Mouse (Mus musculus): ENCODE measurements around the gene Rpa1. TPM values are rescaled to one million over a fixed set of nuclear protein-coding genes. Genes with fewer than 3 reads are reported as not detected.
"Not testable (repeated sequence)": the region's sequence is repeated elsewhere in the genome, so short reads cannot be mapped to it uniquely, and the experiment has no call there.

Rpa1 gene
- 77.9 and 81.3 TPM in 2 replicates for total RNA-seq (2017)

GRCm38 (mm10) chr11:75348199-75348889 is at the start of gene Rpa1, which contains the start of gene Smyd4:
Gene Rpa1, minus strand, starts transcription at chr11:75348324.
Gene Smyd4, plus strand, starts transcription at chr11:75348433.
- peak; percentile 94 for ATAC-seq (ENCODE audit: extremely low read depth, insufficient number of reproducible peaks, low FRiP score, poor library complexity, severe bottlenecking)

GRCm38 (mm10) chr11:75397452-75397851 is 49.3 kb upstream of the Rpa1 start:
- ATAC-seq (ENCODE audit: extremely low read depth, insufficient number of reproducible peaks, low FRiP score, poor library complexity, severe bottlenecking) = no peak

GRCm38 (mm10) chr11:75395611-75396010 is 47.5 kb upstream of the Rpa1 start:
- ATAC-seq (ENCODE audit: extremely low read depth, insufficient number of reproducible peaks, low FRiP score, poor library complexity, severe bottlenecking) = no peak

- not testable (repeated sequence) for ATAC-seq (ENCODE audit: extremely low read depth, insufficient number of reproducible peaks, low FRiP score, poor library complexity, severe bottlenecking)
These were observed 35.4 kb upstream of the Rpa1 start for GRCm38 (mm10) chr11:75383529-75383928.

GRCm38 (mm10) chr11:75378786-75379185 is 30.7 kb upstream of the Rpa1 start:
- not testable (repeated sequence) for ATAC-seq (ENCODE audit: extremely low read depth, insufficient number of reproducible peaks, low FRiP score, poor library complexity, severe bottlenecking)

GRCm38 (mm10) chr11:75377125-75377524 is 29.0 kb upstream of the Rpa1 start:
- no peak for ATAC-seq (ENCODE audit: extremely low read depth, insufficient number of reproducible peaks, low FRiP score, poor library complexity, severe bottlenecking)

- no peak for ATAC-seq (ENCODE audit: extremely low read depth, insufficient number of reproducible peaks, low FRiP score, poor library complexity, severe bottlenecking)
These were observed 7.4 kb upstream of the Rpa1 start for GRCm38 (mm10) chr11:75355475-75355874.

- no peak for ATAC-seq (ENCODE audit: extremely low read depth, insufficient number of reproducible peaks, low FRiP score, poor library complexity, severe bottlenecking)
These were observed 3.1 kb upstream of the Rpa1 start for GRCm38 (mm10) chr11:75351225-75351624.

GRCm38 (mm10) chr11:75348890-75349261 is 752 bp upstream of the Rpa1 start:
- ATAC-seq (ENCODE audit: extremely low read depth, insufficient number of reproducible peaks, low FRiP score, poor library complexity, severe bottlenecking) = no peak

- no peak for ATAC-seq (ENCODE audit: extremely low read depth, insufficient number of reproducible peaks, low FRiP score, poor library complexity, severe bottlenecking)
These were observed 528 bp downstream of the Rpa1 start for GRCm38 (mm10) chr11:75347596-75347995.

- ATAC-seq (ENCODE audit: extremely low read depth, insufficient number of reproducible peaks, low FRiP score, poor library complexity, severe bottlenecking) = no peak
These were observed 937 bp downstream of the Rpa1 start for GRCm38 (mm10) chr11:75347188-75347585.

GRCm38 (mm10) chr11:75346556-75347187 is 1.5 kb downstream of the Rpa1 start:
- no peak for ATAC-seq (ENCODE audit: extremely low read depth, insufficient number of reproducible peaks, low FRiP score, poor library complexity, severe bottlenecking)

GRCm38 (mm10) chr11:75344716-75345115 is 3.4 kb downstream of the Rpa1 start:
- ATAC-seq (ENCODE audit: extremely low read depth, insufficient number of reproducible peaks, low FRiP score, poor library complexity, severe bottlenecking) = no peak

- no peak for ATAC-seq (ENCODE audit: extremely low read depth, insufficient number of reproducible peaks, low FRiP score, poor library complexity, severe bottlenecking)
These were observed 4.0 kb downstream of the Rpa1 start for GRCm38 (mm10) chr11:75344163-75344562.

GRCm38 (mm10) chr11:75343096-75343495 is 5.0 kb downstream of the Rpa1 start:
- no peak for ATAC-seq (ENCODE audit: extremely low read depth, insufficient number of reproducible peaks, low FRiP score, poor library complexity, severe bottlenecking)

- ATAC-seq (ENCODE audit: extremely low read depth, insufficient number of reproducible peaks, low FRiP score, poor library complexity, severe bottlenecking) = no peak
These were observed 7.3 kb downstream of the Rpa1 start for GRCm38 (mm10) chr11:75340698-75341345.

GRCm38 (mm10) chr11:75340076-75340475 is 8.0 kb downstream of the Rpa1 start:
- ATAC-seq (ENCODE audit: extremely low read depth, insufficient number of reproducible peaks, low FRiP score, poor library complexity, severe bottlenecking) = no peak

GRCm38 (mm10) chr11:75337246-75337645 is 10.9 kb downstream of the Rpa1 start:
- ATAC-seq (ENCODE audit: extremely low read depth, insufficient number of reproducible peaks, low FRiP score, poor library complexity, severe bottlenecking) = peak; percentile 41; the same call in 1 of the 2 replicates

- peak; percentile 88 for ATAC-seq (ENCODE audit: extremely low read depth, insufficient number of reproducible peaks, low FRiP score, poor library complexity, severe bottlenecking)
These were observed 11.4 kb downstream of the Rpa1 start for GRCm38 (mm10) chr11:75336676-75337075.

GRCm38 (mm10) chr11:75325969-75326311 is 22.2 kb downstream of the Rpa1 start:
- ATAC-seq (ENCODE audit: extremely low read depth, insufficient number of reproducible peaks, low FRiP score, poor library complexity, severe bottlenecking) = no peak
